Mouse (Mus musculus) kidney, adult 9 months (tissue): ENCODE measurements around the gene E2f1.
A peak's percentile ranks its signal among the peaks of the same experiment; 100 is the strongest.

Experiments
- DNase-seq: peaks from one replicate; pipeline ENCODE4 v3.0.0; 2022

The E2f1 gene

GRCm38 (mm10) chr2:154581421-154581820 lies 11.7 kb upstream of the E2f1 start:
- DNase-seq, result no peak

GRCm38 (mm10) chr2:154580586-154580985 lies 10.9 kb upstream of the E2f1 start:
- no peak for DNase-seq

- no peak for DNase-seq
These were observed 8.0 kb upstream of the E2f1 start for GRCm38 (mm10) chr2:154577744-154578067.

GRCm38 (mm10) chr2:154576876-154577743 lies 7.4 kb upstream of the E2f1 start:
- DNase-seq, result no peak

- no peak for DNase-seq
These were observed 4.6 kb upstream of the E2f1 start for GRCm38 (mm10) chr2:154574271-154574670.

GRCm38 (mm10) chr2:154572996-154573395 lies 3.3 kb upstream of the E2f1 start:
- no peak for DNase-seq

- DNase-seq, result no peak
These were observed 2.3 kb upstream of the E2f1 start for GRCm38 (mm10) chr2:154571976-154572375.

- no peak for DNase-seq
These were observed 1.6 kb upstream of the E2f1 start for GRCm38 (mm10) chr2:154571266-154571665.

- DNase-seq, result no peak
These were observed 974 bp upstream of the E2f1 start for GRCm38 (mm10) chr2:154570666-154571065.

- DNase-seq, result peak; percentile 32
These were observed 482 bp downstream of the E2f1 start for GRCm38 (mm10) chr2:154569071-154569748.

GRCm38 (mm10) chr2:154568329-154569070 lies 1.2 kb downstream of the E2f1 start:
- no peak for DNase-seq

- DNase-seq, result no peak
These were observed 1.9 kb downstream of the E2f1 start for GRCm38 (mm10) chr2:154567766-154568165.

- peak; percentile 62 for DNase-seq
These were observed 3.1 kb downstream of the E2f1 start for GRCm38 (mm10) chr2:154566641-154567040.

- DNase-seq, result no peak
These were observed 4.1 kb downstream of the E2f1 start for GRCm38 (mm10) chr2:154565562-154565961.

GRCm38 (mm10) chr2:154563612-154564170 lies 6.0 kb downstream of the E2f1 start:
- peak; percentile 88 for DNase-seq

- no peak for DNase-seq
These were observed 11.2 kb downstream of the E2f1 start, which contains the start of gene Necab3 for GRCm38 (mm10) chr2:154558264-154559039. TSS of gene Necab3 (minus strand) at chr2:154558890.

GRCm38 (mm10) chr2:154557184-154557832 lies 12.4 kb downstream of the E2f1 start:
- peak; percentile 32 for DNase-seq

- no peak for DNase-seq
These were observed 14.5 kb downstream of the E2f1 start for GRCm38 (mm10) chr2:154555235-154555634.

- peak; percentile 61 for DNase-seq
These were observed 17.2 kb downstream of the E2f1 start for GRCm38 (mm10) chr2:154552424-154552907.

GRCm38 (mm10) chr2:154551927-154552326 lies 17.8 kb downstream of the E2f1 start:
- no peak for DNase-seq

GRCm38 (mm10) chr2:154551476-154551875 lies 18.2 kb downstream of the E2f1 start, which contains the start of gene Actl10:
TSS of gene Actl10 (plus strand) at chr2:154551776.
- no peak for DNase-seq

GRCm38 (mm10) chr2:154550937-154551336 lies 18.8 kb downstream of the E2f1 start:
- DNase-seq, result no peak
